Mouse (Mus musculus): Measurements from ENCODE around the gene Thap3.
A peak's percentile ranks its signal among the peaks of the same experiment; 100 is the strongest.

DNA sequence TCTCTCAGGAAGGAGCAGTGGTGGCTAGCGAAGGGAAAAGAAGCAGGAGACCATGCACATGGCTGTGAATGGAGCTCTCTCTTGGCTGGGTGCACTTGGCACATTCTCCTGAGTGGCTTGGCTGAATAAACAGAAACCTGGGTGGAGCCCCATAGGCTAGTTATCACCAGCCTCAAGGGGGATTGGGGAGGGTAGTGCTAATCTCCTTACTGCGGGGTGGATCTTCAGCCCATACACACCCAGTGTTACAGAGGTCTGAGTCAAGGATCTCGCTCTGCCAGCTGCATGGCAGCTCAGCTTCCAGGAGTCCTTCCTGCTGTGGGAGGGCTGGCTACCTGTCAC, 28.3 kb downstream of the Thap3 start:
- TF ChIP-seq TAL1 (IDR thresholded peaks at IDR 0.05; ENCODE audit: low read length), result peak; percentile 87
- TF ChIP-seq GATA1 (IDR thresholded peaks at IDR 0.05; ENCODE audit: low read length), result peak; percentile 88

Measured in erythroblast, embryonic 14.5 days (primary cell).